Comparison of ENCODE assay signal across 19 mouse cellular contexts in genomic region chr6:88047853-88048252, GRCm38 (mm10). TPM values are rescaled to one million over a fixed set of nuclear protein-coding genes. Genes with fewer than 3 reads are reported as not detected.
DNase-seq lines count a peak whose midpoint lies in the region; ATAC-seq lines count a peak whose summit lies in the region.
"Had no signal": no experiment of that assay in that cellular context is flagged by ENCODE, and none has a peak within 500 bp of the region (broad histone marks: within the 10 kb centered on the region; RNA-seq: fewer than 3 reads in every experiment).

No protein-coding gene starts in this region.

- no peaks in the 10 kb centered on the region for H3K27me3 ChIP-seq in intestine, embryonic 15.5 days (replicated peaks)
- H3K27me3 ChIP-seq in midbrain, embryonic 11.5 days (ENCODE audit: control insufficient read depth, insufficient read depth, low read length) = no peaks in the 10 kb centered on the region
- H3K27me3 ChIP-seq in embryonic facial prominence, embryonic 10.5 days (replicated peaks; ENCODE audit: low read depth, poor library complexity, severe bottlenecking) = peaks cover 40% of the 10 kb centered on the region
- H3K27me3 ChIP-seq: embryonic facial prominence, embryonic 12.5 days; kidney, embryonic 15.5 days; lung, embryonic 15.5 days had no signal

- 0 out of 2 replicates have a peak overlapping the region, but pooled peaks have one; percentile 30 for H3K27ac ChIP-seq in intestine, embryonic 15.5 days
- no peak overlapping the region for H3K27ac ChIP-seq in midbrain, embryonic 11.5 days (ENCODE audit: low read depth, low read length)
- H3K27ac ChIP-seq in embryonic facial prominence, embryonic 10.5 days (replicated peaks) = no peak overlapping the region
- H3K27ac ChIP-seq: embryonic facial prominence, embryonic 12.5 days; kidney, embryonic 15.5 days; limb, embryonic 12.5 days; lung, embryonic 15.5 days had no signal

- H3K4me2 ChIP-seq in intestine, embryonic 15.5 days (replicated peaks) = no peak overlapping the region
- H3K4me2 ChIP-seq in midbrain, embryonic 11.5 days = no peak overlapping the region
- H3K4me2 ChIP-seq: embryonic facial prominence, embryonic 12.5 days; heart, embryonic 11.5 days; kidney, embryonic 15.5 days; limb, embryonic 12.5 days; lung, embryonic 15.5 days had no signal

- ATAC-seq in CD4-positive, CD25-positive, alpha-beta regulatory T cell, adult 4 months = no peak
- no peak for ATAC-seq in intestine, embryonic 15.5 days
- ATAC-seq in neutrophil, adult 5-6 weeks (ENCODE audit: extremely low read depth, insufficient number of reproducible peaks, low FRiP score, poor library complexity, severe bottlenecking) = peak; percentile 47; the same call in 1 of the 2 replicates
- no peak for ATAC-seq in midbrain, embryonic 11.5 days (ENCODE audit: low FRiP score)

- peak; percentile 22 for DNase-seq in CD4-positive, CD25-positive, alpha-beta regulatory T cell, adult 2 months (ENCODE audit: low read depth, low spot score)
- peak; percentile 68 for DNase-seq in adipocyte (ENCODE audit: low spot score)
- DNase-seq in urinary bladder, postnatal 10 days (ENCODE audit: low spot score) = no peak
- DNase-seq in midbrain, embryonic 11.5 days (ENCODE audit: low spot score, missing footprints) = no peak
- no peak for DNase-seq in embryonic facial prominence, embryonic 10.5 days (ENCODE audit: low spot score)
- DNase-seq: adrenal gland, postnatal 10 days; cerebellum, postnatal 25 days; gastrocnemius, postnatal 10 days; midbrain, embryonic 14.5 days; right cerebral cortex, postnatal 25 days; thymus, adult 2 months had no signal

- 68% methylated on average over 5 of the region's 5 CpGs for WGBS in intestine, embryonic 15.5 days
- WGBS in midbrain, embryonic 11.5 days = 75% methylated on average over 5 of the region's 5 CpGs
- whole genome bisulfite sequencing in embryonic facial prominence, embryonic 10.5 days = 74% methylated on average over 5 of the region's 5 CpGs

- H3K4me1 ChIP-seq in intestine, embryonic 15.5 days (replicated peaks) = peaks cover 12% of the 10 kb centered on the region
- H3K4me1 ChIP-seq in midbrain, embryonic 11.5 days (ENCODE audit: control insufficient read depth, insufficient read depth, low read length) = peaks cover 10% of the 10 kb centered on the region
- peaks cover 16% of the 10 kb centered on the region for H3K4me1 ChIP-seq in embryonic facial prominence, embryonic 10.5 days

- no peak overlapping the region for H3K4me3 ChIP-seq in intestine, embryonic 15.5 days (replicated peaks)
- H3K4me3 ChIP-seq in midbrain, embryonic 11.5 days (ENCODE audit: low read depth, low read length) = no peak overlapping the region
- no peak overlapping the region for H3K4me3 ChIP-seq in embryonic facial prominence, embryonic 10.5 days
- H3K4me3 ChIP-seq: embryonic facial prominence, embryonic 12.5 days; kidney, embryonic 15.5 days; limb, embryonic 12.5 days; lung, embryonic 15.5 days had no signal

- no peak overlapping the region for H3K9ac ChIP-seq in intestine, embryonic 15.5 days
- H3K9ac ChIP-seq in midbrain, embryonic 11.5 days (ENCODE audit: low read length) = no peak overlapping the region
- H3K9ac ChIP-seq: embryonic facial prominence, embryonic 12.5 days; kidney, embryonic 15.5 days; limb, embryonic 12.5 days; lung, embryonic 15.5 days had no signal

- H3K9me3 ChIP-seq in intestine, embryonic 15.5 days = no peaks in the 10 kb centered on the region
- H3K9me3 ChIP-seq in midbrain, embryonic 11.5 days (ENCODE audit: control insufficient read depth, low read length) = no peaks in the 10 kb centered on the region
- H3K9me3 ChIP-seq in embryonic facial prominence, embryonic 10.5 days = no peaks in the 10 kb centered on the region; the same call in 1 of the 2 replicates
- H3K9me3 ChIP-seq: embryonic facial prominence, embryonic 12.5 days; kidney, embryonic 15.5 days; limb, embryonic 12.5 days; lung, embryonic 15.5 days had no signal

- H3K36me3 ChIP-seq in intestine, embryonic 15.5 days = no peaks in the 10 kb centered on the region
- H3K36me3 ChIP-seq in midbrain, embryonic 11.5 days (ENCODE audit: control insufficient read depth, insufficient read depth, low read length) = no peaks in the 10 kb centered on the region
- no peaks in the 10 kb centered on the region for H3K36me3 ChIP-seq in embryonic facial prominence, embryonic 10.5 days (replicated peaks)
- H3K36me3 ChIP-seq: embryonic facial prominence, embryonic 12.5 days; kidney, embryonic 15.5 days; limb, embryonic 12.5 days; lung, embryonic 15.5 days had no signal

RNA-seq across cellular contexts. Expression of gene Rab7, which starts 2.8 kb away (rescaled TPM):
- polyA plus RNA-seq in CD4-positive, CD25-positive, alpha-beta regulatory T cell, adult 4 months (2017; shearing (Covaris generic)) = 100 to 1,000 TPM; 264 to 299 TPM
- polyA plus RNA-seq in intestine, embryonic 15.5 days (2015; fragmentation: Nextera tagmentation; extraction: Ambion mirVana) = 243 and 244 TPM in 2 replicates
- total RNA-seq in neutrophil, adult 5-6 weeks (2017) = 148 and 159 TPM in 2 replicates
- 251 and 267 TPM in 2 replicates for polyA plus RNA-seq in midbrain, embryonic 11.5 days (2014; fragmentation: Nextera tagmentation; extraction: Ambion mirVana)
- 206 and 207 TPM in 2 replicates for polyA plus RNA-seq in embryonic facial prominence, embryonic 10.5 days (2016; fragmentation: Nextera tagmentation; extraction: Ambion mirVana)

RNA-seq across cellular contexts. Expression of gene Rpn1, which starts 36.4 kb away (rescaled TPM):
- polyA plus RNA-seq in CD4-positive, CD25-positive, alpha-beta regulatory T cell, adult 4 months (2017; shearing (Covaris generic)) = 100 to 1,000 TPM; 108 to 117 TPM
- polyA plus RNA-seq in intestine, embryonic 15.5 days (2015; fragmentation: Nextera tagmentation; extraction: Ambion mirVana) = 423 and 425 TPM in 2 replicates
- 56.1 and 60.4 TPM in 2 replicates for total RNA-seq in neutrophil, adult 5-6 weeks (2017)
- polyA plus RNA-seq in midbrain, embryonic 11.5 days (2014; fragmentation: Nextera tagmentation; extraction: Ambion mirVana) = 267 and 272 TPM in 2 replicates
- polyA plus RNA-seq in embryonic facial prominence, embryonic 10.5 days (2016; fragmentation: Nextera tagmentation; extraction: Ambion mirVana) = 302 and 327 TPM in 2 replicates

Comparison
In these comparisons a context has a peak if more than half of its experiments do, and no peak if none do; other contexts are left out.
1. DNase-seq: peak in CD4-positive, CD25-positive, alpha-beta regulatory T cell, adult 2 months (single experiment) and adipocyte (single experiment); none in urinary bladder, postnatal 10 days (single experiment), midbrain, embryonic 11.5 days (single experiment) and embryonic facial prominence, embryonic 10.5 days (single experiment).